Mouse (Mus musculus) CH12.LX (cell line): ENCODE data around the gene Hnrnpa3. TPM values are rescaled to one million over a fixed set of nuclear protein-coding genes. Genes with fewer than 3 reads are reported as not detected.

ENCODE experiments used
- DNase-seq: peaks from one replicate; pipeline ENCODE4 v3.0.0-alpha.2; 2013; ENCODE audit errors: extremely low read depth
- H3K27ac ChIP-seq: 2 replicates; pipeline ENCODE4 v1.5.1; 2012; ENCODE audit warnings: low read depth, mild to moderate bottlenecking, control low read depth, moderate library complexity; ENCODE audit not compliant: insufficient read depth
- H3K27me3 ChIP-seq: replicated peaks from 2 replicates; pipeline ENCODE3; 2012; ENCODE audit warnings: inconsistent platforms
- H3K36me3 ChIP-seq, 2 experiments: replicated peaks in 1 of 2; 2 replicates each; pipeline versions ENCODE3 to v1.6.1; 2012; ENCODE audit warnings: inconsistent platforms in 1 of 2, low read length in 1 of 2, mild to moderate bottlenecking in 1 of 2, mixed read lengths in 1 of 2, moderate library complexity in 1 of 2; ENCODE audit not compliant: control insufficient read depth in 1 of 2, insufficient read depth in 1 of 2
- H3K4me1 ChIP-seq, 2 experiments: 2 replicates each; pipeline ENCODE4 v1.6.1; 2012; ENCODE audit warnings: inconsistent platforms in 1 of 2, moderate library complexity in 1 of 2; ENCODE audit not compliant: insufficient read depth in 2 of 2, control insufficient read depth in 1 of 2
- H3K4me2 ChIP-seq: 2 replicates; pipeline ENCODE4 v1.6.1; 2012; ENCODE audit warnings: low read depth, mild to moderate bottlenecking, control low read depth; ENCODE audit not compliant: poor library complexity, insufficient read depth, severe bottlenecking
- H3K4me3 ChIP-seq, 3 experiments: fragments of 150-350 bp in 1 of 3; sonication (generic) in 1 of 3; replicated peaks in 1 of 3; 2 replicates each; pipeline versions ENCODE3 to v1.5.1; 2011 to 2012; ENCODE audit warnings: low read depth in 2 of 3, low read length in 2 of 3, mild to moderate bottlenecking in 2 of 3, moderate library complexity in 2 of 3, control low read depth in 1 of 3, improper control_type of control experiment in 1 of 3, inconsistent platforms in 1 of 3, mixed read lengths in 1 of 3; ENCODE audit not compliant: poor library complexity in 1 of 3
- H3K79me2 ChIP-seq: replicated peaks from 2 replicates; pipeline ENCODE4 v1.6.1; 2012; ENCODE audit warnings: mild to moderate bottlenecking, moderate library complexity; ENCODE audit not compliant: control insufficient read depth, poor library complexity, insufficient read depth, severe bottlenecking; ENCODE audit errors: extremely low read depth
- H3K9ac ChIP-seq: 2 replicates; pipeline ENCODE4 v1.6.1; 2012; ENCODE audit warnings: low read depth, mild to moderate bottlenecking, control low read depth, moderate library complexity; ENCODE audit not compliant: insufficient read depth
- H3K9me3 ChIP-seq: replicated peaks from 2 replicates; pipeline ENCODE3; 2012; ENCODE audit warnings: low read length, inconsistent platforms, mixed read lengths
- CHD1 ChIP-seq: IDR thresholded peaks from 2 replicates; pipeline ENCODE4 v1.6.1; 2012; ENCODE audit warnings: low read depth, low read length, improper control_type of control experiment, inconsistent platforms
- CHD2 ChIP-seq: IDR thresholded peaks from 2 replicates; pipeline ENCODE4 v1.6.1; 2011; ENCODE audit warnings: low read length, improper control_type of control experiment
- E2F4 ChIP-seq: IDR thresholded peaks from 2 replicates; pipeline ENCODE4 v1.6.1; 2011; ENCODE audit warnings: low read depth, low read length, improper control_type of control experiment; ENCODE audit not compliant: insufficient replicate concordance
- ELF1 ChIP-seq: IDR thresholded peaks from 2 replicates; pipeline ENCODE4 v1.6.1; 2014; ENCODE audit warnings: low read depth, mild to moderate bottlenecking, inconsistent platforms, low read length, improper control_type of control experiment
- EP300 ChIP-seq: IDR thresholded peaks from 2 replicates; pipeline ENCODE4 v1.6.1; 2011; ENCODE audit warnings: low read length, improper control_type of control experiment
- ETS1 ChIP-seq: conservative IDR thresholded peaks from 2 replicates; pipeline ENCODE4 v1.6.1; 2012; ENCODE audit warnings: low read depth, mild to moderate bottlenecking, inconsistent platforms, low read length, improper control_type of control experiment, moderate library complexity
- GABPA ChIP-seq: IDR thresholded peaks from 2 replicates; pipeline ENCODE4 v1.6.1; 2012; ENCODE audit warnings: low read depth, low read length, improper control_type of control experiment, inconsistent platforms; ENCODE audit not compliant: insufficient replicate concordance
- HCFC1 ChIP-seq: IDR thresholded peaks from 2 replicates; pipeline ENCODE4 v1.6.1; 2012; ENCODE audit warnings: low read depth, mild to moderate bottlenecking, inconsistent platforms, low read length, improper control_type of control experiment
- JUN ChIP-seq: IDR thresholded peaks from 2 replicates; pipeline ENCODE4 v1.6.1; 2011; ENCODE audit warnings: low read depth, mild to moderate bottlenecking, low read length, improper control_type of control experiment, moderate library complexity; ENCODE audit not compliant: insufficient read depth
- KAT2A ChIP-seq: IDR thresholded peaks from 2 replicates; pipeline ENCODE4 v1.6.1; 2012; ENCODE audit warnings: low read length, improper control_type of control experiment, inconsistent platforms; ENCODE audit not compliant: insufficient replicate concordance
- MAFK ChIP-seq: IDR thresholded peaks from 2 replicates; pipeline ENCODE4 v1.6.1; 2011; ENCODE audit warnings: low read length, improper control_type of control experiment; ENCODE audit not compliant: insufficient replicate concordance
- MAX ChIP-seq: IDR thresholded peaks from 2 replicates; pipeline ENCODE4 v1.6.1; 2011; ENCODE audit warnings: low read length, improper control_type of control experiment
- MAZ ChIP-seq: IDR thresholded peaks from 2 replicates; pipeline ENCODE4 v1.6.1; 2012; ENCODE audit warnings: low read depth, mild to moderate bottlenecking, inconsistent platforms, low read length, improper control_type of control experiment, moderate library complexity
- MXI1 ChIP-seq: IDR thresholded peaks from 2 replicates; pipeline ENCODE4 v1.6.1; 2011; ENCODE audit warnings: mild to moderate bottlenecking, low read depth, low read length, improper control_type of control experiment
- MYC ChIP-seq: IDR thresholded peaks from 2 replicates; pipeline ENCODE4 v1.6.1; 2011; ENCODE audit warnings: low read depth, mild to moderate bottlenecking, improper control_type of control experiment, low read length
- NELFE ChIP-seq: IDR thresholded peaks from 2 replicates; pipeline ENCODE4 v1.6.1; 2011; ENCODE audit warnings: low read depth, low read length, improper control_type of control experiment
- NRF1 ChIP-seq: IDR thresholded peaks from 2 replicates; pipeline ENCODE4 v1.6.1; 2014; ENCODE audit warnings: low read depth, mild to moderate bottlenecking, inconsistent platforms, low read length, improper control_type of control experiment, moderate library complexity
- PAX5 ChIP-seq: IDR thresholded peaks from 2 replicates; pipeline ENCODE4 v1.6.1; 2012; ENCODE audit warnings: low read length, inconsistent platforms, mixed read lengths
- POLR2A ChIP-seq: IDR thresholded peaks from 2 replicates; pipeline ENCODE4 v1.6.1; 2011; ENCODE audit warnings: low read depth, mild to moderate bottlenecking, improper control_type of control experiment, low read length
- TBP ChIP-seq: conservative IDR thresholded peaks from 2 replicates; pipeline ENCODE4 v1.6.1; 2011; ENCODE audit warnings: low read depth, low read length, improper control_type of control experiment
- TCF12 ChIP-seq: IDR thresholded peaks from 2 replicates; pipeline ENCODE4 v1.6.1; 2014; ENCODE audit warnings: low read depth, mild to moderate bottlenecking, inconsistent platforms, low read length, improper control_type of control experiment
- UBTF ChIP-seq: IDR thresholded peaks from 2 replicates; pipeline ENCODE4 v1.6.1; 2012; ENCODE audit warnings: low read depth, mild to moderate bottlenecking, inconsistent platforms, low read length, improper control_type of control experiment, moderate library complexity
- USF1 ChIP-seq: IDR thresholded peaks from 2 replicates; pipeline ENCODE4 v1.6.1; 2014; ENCODE audit warnings: low read depth, mild to moderate bottlenecking, inconsistent platforms, low read length, improper control_type of control experiment
- ZC3H11A ChIP-seq: IDR thresholded peaks from 2 replicates; pipeline ENCODE4 v1.6.1; 2012; ENCODE audit warnings: low read depth, mild to moderate bottlenecking, inconsistent platforms, low read length, improper control_type of control experiment
- ZMIZ1 ChIP-seq: IDR thresholded peaks from 2 replicates; pipeline ENCODE4 v1.6.1; 2012; ENCODE audit warnings: low read depth, mild to moderate bottlenecking, inconsistent platforms, low read length, improper control_type of control experiment
- ZNF384 ChIP-seq: IDR thresholded peaks from 2 replicates; pipeline ENCODE4 v1.6.1; 2012; ENCODE audit warnings: low read depth, low read length, improper control_type of control experiment, inconsistent platforms
- dilution Hi-C: fragments of 300-500 bp; cut with MboI; formaldehyde crosslinking; loops from 2 replicates; pipeline ENCODE4 v1.14.3; 2020; ENCODE audit warnings: low sequenced_read_pairs; ENCODE audit not compliant: extremely low pct_unique_long_range_greater_than_20kb, extremely low pct_ligation_motif_present
- in situ Hi-C: fragments of 300-500 bp; cut with MboI; formaldehyde crosslinking; loops from 3 replicates; pipeline ENCODE4 v1.14.3; 2019; ENCODE audit warnings: low sequenced_read_pairs, low pct_ligation_motif_present, low pct_unique_long_range_greater_than_20kb, mixed read lengths
- polyA plus RNA-seq: library from polyadenylated mRNA; unstranded; fragments of >175 nt; gene quantifications from 2 replicates; pipeline ENCODE4 v1.2.1, GENCODE M21; 2012; ENCODE audit warnings: low read depth; ENCODE audit not compliant: insufficient read length
- total RNA-seq, 2 experiments: library from RNA; depleted of rRNA; stranded (reverse); fragments of 300-350 nt in 1 of 2; fragments of >200 nt in 1 of 2; gene quantifications; 2 replicates each; pipeline ENCODE4 v1.2.3; 2012 to 2014

Hnrnpa3 gene
- total and polyA plus RNA-seq, 3 experiments = 83.1 to 373 (median 229) TPM

DNA sequence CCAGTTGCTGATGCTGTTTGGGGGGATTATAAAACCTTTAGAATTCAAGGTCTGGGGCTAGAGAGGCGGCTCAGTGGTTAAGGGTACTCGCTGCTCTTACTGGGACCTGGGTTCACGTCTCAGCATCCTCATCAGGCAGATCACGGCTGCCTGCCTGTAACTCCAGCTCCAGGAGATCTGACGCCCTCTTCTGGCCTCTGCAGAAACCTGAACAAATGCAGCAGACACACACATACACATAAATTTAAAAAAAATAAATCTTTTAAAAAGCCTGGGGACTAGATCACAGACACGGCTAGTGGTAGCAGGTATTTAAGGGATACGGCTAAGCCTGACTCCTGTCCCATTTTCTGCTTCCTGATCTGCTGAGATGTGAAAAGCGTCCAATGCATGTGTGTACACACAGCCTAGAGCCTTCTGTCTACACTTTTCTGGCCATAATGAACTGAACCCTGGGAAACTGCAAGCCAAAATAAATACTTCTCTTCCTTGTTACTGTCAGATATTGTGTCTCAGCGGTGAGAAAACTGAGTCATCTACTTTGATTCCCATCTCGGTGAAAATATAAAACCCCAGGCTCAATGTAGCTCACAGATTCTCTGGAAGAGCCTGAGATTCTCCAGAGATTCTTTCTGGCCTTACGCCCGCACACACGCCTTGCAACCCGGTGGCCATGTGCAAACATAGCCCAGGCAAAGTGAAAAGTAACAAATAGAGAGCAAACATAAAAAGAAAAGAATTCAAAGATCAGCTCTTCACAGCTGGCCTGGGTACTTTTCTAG is 37.0 kb upstream of the Hnrnpa3 start:
- Histone ChIP-seq H3K27me3 (no peaks in the 10 kb centered on the region), H3K4me3 (no peak overlapping the region), H3K9me3 (no peaks in the 10 kb centered on the region), H3K4me1 (no peaks in the 10 kb centered on the region), H3K27ac (no peak overlapping the region), H3K36me3 (no peaks in the 10 kb centered on the region), H3K79me2 (no peaks in the 10 kb centered on the region), H3K4me2 (no peak overlapping the region), H3K9ac (no peak overlapping the region)
- in situ Hi-C loops (no loop called here), dilution Hi-C loops (no loop called here)
- TF ChIP-seq NRF1 = no peak
- no peak for TF ChIP-seq NELFE
- TF ChIP-seq E2F4 = no peak
- TF ChIP-seq MAZ = no peak
- TF ChIP-seq ZC3H11A = no peak
- no peak for TF ChIP-seq POLR2A
- TF ChIP-seq CHD2 = no peak
- no peak for TF ChIP-seq MAX
- no peak for TF ChIP-seq MAFK
- no peak for TF ChIP-seq KAT2A
- no peak for TF ChIP-seq UBTF
- TF ChIP-seq PAX5 = no peak
- DNase-seq = no peak

DNA sequence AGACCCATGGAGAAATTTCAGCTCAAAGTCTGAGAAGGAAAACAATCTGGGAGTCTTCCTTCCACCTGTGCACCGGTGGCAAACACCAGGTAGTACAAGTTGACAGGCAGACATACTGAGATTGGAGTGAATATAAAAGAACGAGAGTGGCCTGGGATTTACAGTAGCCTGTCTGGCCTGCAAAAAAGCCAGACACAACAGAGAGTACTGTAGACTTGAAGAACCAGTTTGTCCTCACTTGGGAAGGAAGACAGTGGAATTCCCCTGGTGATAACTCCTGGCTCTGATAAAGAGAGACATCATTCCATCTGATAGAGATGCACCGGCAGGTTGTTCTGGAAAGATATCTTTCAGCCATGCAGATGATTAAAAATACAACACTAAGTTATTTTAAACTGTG is 34.0 kb upstream of the Hnrnpa3 start:
- Histone ChIP-seq H3K27me3 (no peaks in the 10 kb centered on the region), H3K79me2 (no peaks in the 10 kb centered on the region), H3K9me3 (no peaks in the 10 kb centered on the region), H3K4me1 (no peaks in the 10 kb centered on the region), H3K27ac (no peak overlapping the region), H3K9ac (no peak overlapping the region), H3K36me3 (no peaks in the 10 kb centered on the region), H3K4me3 (no peak overlapping the region), H3K4me2 (no peak overlapping the region)
- no peak for DNase-seq
- in situ Hi-C loops = no loop called here
- dilution Hi-C loops = no loop called here
- TF ChIP-seq GABPA (no peak), MYC (no peak), ELF1 (no peak), TBP (no peak), TCF12 (no peak), MXI1 (no peak), HCFC1 (no peak), ZMIZ1 (no peak), UBTF (no peak), CHD1 (no peak), USF1 (no peak), ZNF384 (no peak), E2F4 (no peak), ETS1 (no peak), EP300 (no peak), ZC3H11A (no peak), PAX5 (no peak), JUN (no peak), NELFE (no peak)
